Mouse (Mus musculus) brain, embryonic 14.5 days (tissue): Measurements from ENCODE around the gene Swap70.

Experiments
- CTCF ChIP-seq: fragments of 200-500 bp; IDR thresholded peaks from 2 replicates; pipeline ENCODE4 v1.5.1; 2012; ENCODE audit warnings: inconsistent platforms, mild to moderate bottlenecking, moderate library complexity, borderline replicate concordance; ENCODE audit not compliant: insufficient read depth, insufficient read length; ENCODE audit errors: extremely low read depth
- POLR2A ChIP-seq: fragments of 200-500 bp; IDR thresholded peaks from 2 replicates; pipeline ENCODE4 v1.6.1; 2012; ENCODE audit warnings: mild to moderate bottlenecking, inconsistent platforms, borderline replicate concordance; ENCODE audit not compliant: poor library complexity, insufficient read depth, insufficient read length, severe bottlenecking; ENCODE audit errors: extremely low read depth

- TF ChIP-seq CTCF: no peak
- no peak for TF ChIP-seq POLR2A
Observed at GRCm38 (mm10) chr7:110313392-110314055, 92.0 kb downstream of the Swap70 start.
